Mouse (Mus musculus): Measurements from ENCODE around the gene Arhgap42.

DNA sequence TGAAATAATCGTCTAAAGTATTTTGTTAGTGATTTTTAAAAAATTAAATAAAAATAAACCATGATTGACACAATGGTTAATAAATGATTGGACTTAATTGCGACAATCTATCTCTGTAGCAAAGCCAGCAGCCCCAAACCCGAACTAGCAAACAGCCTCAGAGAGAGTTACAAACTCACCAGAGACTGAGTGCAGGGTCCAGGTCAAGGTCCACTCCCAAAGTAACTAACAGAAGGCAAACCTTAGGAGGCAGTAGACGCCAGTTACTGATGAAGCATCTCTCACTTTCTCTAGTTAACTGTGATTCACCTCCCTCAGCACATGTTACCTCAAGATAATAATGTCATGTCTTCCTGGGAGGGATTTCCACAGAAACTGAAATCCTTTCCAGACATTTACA is 17.7 kb downstream of the Arhgap42 start:
- TF ChIP-seq CTCF (conservative IDR thresholded peaks at IDR 0.05; ENCODE audit: low read length), result no peak
- TF ChIP-seq NANOG (IDR thresholded peaks at IDR 0.05; ENCODE audit: borderline replicate concordance, low read length), result no peak

All from E14TG2a.4 (cell line).